Mouse (Mus musculus) layer of hippocampus, adult 2 months (tissue): Measurements from ENCODE around the gene Prss40. TPM values are rescaled to one million over a fixed set of nuclear protein-coding genes. Genes with fewer than 3 reads are reported as not detected.
"Not testable (repeated sequence)": the region's sequence is repeated elsewhere in the genome, so short reads cannot be mapped to it uniquely, and the experiment has no call there.

Experiments
- DNase-seq, 2 experiments: peaks; one replicate each; pipeline ENCODE4 v3.0.0; 2022; ENCODE audit warnings: low spot score in 2 of 2
- H3K27ac ChIP-seq: fragments of 200-600 bp; 2 replicates; pipeline ENCODE4 v1.8.1; 2022
- H3K4me3 ChIP-seq: fragments of 200-600 bp; 2 replicates; pipeline ENCODE4 v1.8.1; 2022; ENCODE audit warnings: mild to moderate bottlenecking
- CTCF ChIP-seq: fragments of 200-600 bp; conservative IDR thresholded peaks from 2 replicates; pipeline ENCODE4 v1.8.1; 2022; ENCODE audit warnings: antibody characterized with exemption, mild to moderate bottlenecking, moderate library complexity
- total RNA-seq, 2 experiments: library from RNA; stranded (reverse); gene quantifications; 2 replicates each; pipeline ENCODE4 v1.2.3; 2021

Gene Prss40
- total RNA-seq, 2 experiments from 2014 or later, result not detected

- DNase-seq, result no peak
- H3K27ac ChIP-seq, result no peak overlapping the region
- H3K4me3 ChIP-seq, result no peak overlapping the region
- TF ChIP-seq CTCF, result no peak
These were observed 9.1 kb upstream of the Prss40 start for GRCm38 (mm10) chr1:34569876-34570275.

GRCm38 (mm10) chr1:34568120-34568519 lies 7.4 kb upstream of the Prss40 start:
- TF ChIP-seq CTCF, result no peak
- Histone ChIP-seq H3K4me3 (no peak overlapping the region), H3K27ac (no peak overlapping the region)
- DNase-seq, result no peak

- DNase-seq, result no peak
- Histone ChIP-seq H3K4me3 (no peak overlapping the region), H3K27ac (no peak overlapping the region)
- TF ChIP-seq CTCF, result no peak
These were observed 3.8 kb upstream of the Prss40 start for GRCm38 (mm10) chr1:34564383-34565045.

GRCm38 (mm10) chr1:34554275-34554674 lies 6.5 kb downstream of the Prss40 start:
- no peak overlapping the region for H3K4me3 ChIP-seq
- no peak for DNase-seq
- no peak overlapping the region for H3K27ac ChIP-seq
- no peak for TF ChIP-seq CTCF

- no peak for DNase-seq
- Histone ChIP-seq H3K4me3 (no peak overlapping the region), H3K27ac (no peak overlapping the region)
- TF ChIP-seq CTCF, result no peak
These were observed 7.1 kb downstream of the Prss40 start for GRCm38 (mm10) chr1:34553690-34554089.

GRCm38 (mm10) chr1:34547074-34547473 lies 13.7 kb downstream of the Prss40 start:
- Histone ChIP-seq H3K4me3 (no peak overlapping the region), H3K27ac (no peak overlapping the region)
- no peak for TF ChIP-seq CTCF
- no peak for DNase-seq

- DNase-seq, result no peak
- Histone ChIP-seq H3K27ac (no peak overlapping the region), H3K4me3 (peak overlapping the region; percentile 36)
- no peak for TF ChIP-seq CTCF
These were observed 23.8 kb downstream of the Prss40 start for GRCm38 (mm10) chr1:34536767-34537485.

- H3K27ac ChIP-seq, result no peak overlapping the region
- no peak for DNase-seq
- no peak for TF ChIP-seq CTCF
- H3K4me3 ChIP-seq, result peak overlapping the region; percentile 36; the same call in 1 of the 2 replicates
These were observed 24.4 kb downstream of the Prss40 start for GRCm38 (mm10) chr1:34536291-34536766.

GRCm38 (mm10) chr1:34535043-34535698 lies 25.6 kb downstream of the Prss40 start, which contains the start of gene Cfc1:
Gene Cfc1, plus strand, starts transcription at chr1:34535648.
- H3K27ac ChIP-seq, DNase-seq: not testable (repeated sequence)
- H3K4me3 ChIP-seq, result peak within 1 kb of the TSS; percentile 36; the same call in 1 of the 2 replicates

- DNase-seq, H3K27ac ChIP-seq, H3K4me3 ChIP-seq: not testable (repeated sequence)
These were observed 26.2 kb downstream of the Prss40 start for GRCm38 (mm10) chr1:34534574-34534973.

GRCm38 (mm10) chr1:34523647-34524046 lies 37.1 kb downstream of the Prss40 start:
- Histone ChIP-seq H3K4me3 (no peak overlapping the region), H3K27ac (no peak overlapping the region)
- TF ChIP-seq CTCF, result no peak
- no peak for DNase-seq

GRCm38 (mm10) chr1:34522850-34523244 lies 37.9 kb downstream of the Prss40 start:
- H3K4me3 ChIP-seq, result no peak overlapping the region
- no peak for DNase-seq
- TF ChIP-seq CTCF, result no peak
- no peak overlapping the region for H3K27ac ChIP-seq

- no peak for TF ChIP-seq CTCF
These were observed 38.4 kb downstream of the Prss40 start for GRCm38 (mm10) chr1:34522205-34522849.

More at GRCm38 (mm10) chr1:34522205-34522849, 38.4 kb downstream of the Prss40 start:
- no peak for DNase-seq
- no peak overlapping the region for H3K4me3 ChIP-seq
- H3K27ac ChIP-seq, result no peak overlapping the region
